Mouse (Mus musculus) kidney, adult 8-10 months (tissue): ENCODE results near the gene Ubl4b.
A peak's percentile ranks its signal among the peaks of the same experiment; 100 is the strongest.

Experiments used
- DNase-seq, 2 experiments: peaks; one replicate each; pipeline ENCODE4 v3.0.0; 2022

Ubl4b gene

DNA sequence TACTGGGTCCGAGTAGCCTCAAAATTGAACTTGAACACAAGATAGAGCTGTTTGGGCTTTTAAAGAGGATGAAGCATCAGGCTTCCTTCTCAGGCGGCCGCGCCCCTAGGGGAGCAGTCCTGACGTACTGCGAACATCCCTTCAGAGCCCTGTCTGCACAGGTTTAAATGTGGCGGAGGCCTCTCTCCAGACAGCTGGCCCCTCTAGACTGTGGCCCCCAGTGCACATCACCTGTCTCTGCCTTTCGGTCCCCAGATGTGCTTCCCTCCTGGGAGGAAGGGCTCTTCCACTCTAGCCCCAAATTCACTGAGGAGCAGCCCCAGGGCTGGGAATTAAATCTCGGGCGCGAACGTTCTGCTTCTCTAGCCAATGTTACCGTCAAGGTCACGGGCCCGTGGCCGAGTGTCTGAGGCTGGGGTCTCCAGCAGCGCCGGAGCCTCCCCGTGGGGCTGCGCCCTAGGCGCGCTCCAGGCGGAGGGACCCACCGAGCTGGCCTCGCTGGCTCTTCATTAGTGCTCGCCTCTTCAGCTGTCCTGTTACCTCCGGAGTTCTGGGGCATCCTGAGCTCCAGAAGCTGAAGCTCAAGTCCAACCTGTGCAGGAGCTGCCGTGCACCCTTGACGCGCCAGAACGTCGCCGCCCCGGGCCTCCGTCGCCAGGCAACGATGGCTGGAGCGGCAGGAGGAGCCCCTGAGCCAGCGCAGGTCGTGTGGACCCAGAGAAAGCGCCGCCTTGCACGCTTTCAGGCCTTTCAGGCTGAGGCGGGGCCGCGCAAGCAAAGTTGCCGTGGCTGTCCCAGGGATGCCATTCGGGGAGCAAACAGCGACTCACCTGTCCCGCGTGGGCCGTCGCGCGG is 37.9 kb downstream of the Ubl4b start:
- peak; percentile 17 to 27 for DNase-seq

DNA sequence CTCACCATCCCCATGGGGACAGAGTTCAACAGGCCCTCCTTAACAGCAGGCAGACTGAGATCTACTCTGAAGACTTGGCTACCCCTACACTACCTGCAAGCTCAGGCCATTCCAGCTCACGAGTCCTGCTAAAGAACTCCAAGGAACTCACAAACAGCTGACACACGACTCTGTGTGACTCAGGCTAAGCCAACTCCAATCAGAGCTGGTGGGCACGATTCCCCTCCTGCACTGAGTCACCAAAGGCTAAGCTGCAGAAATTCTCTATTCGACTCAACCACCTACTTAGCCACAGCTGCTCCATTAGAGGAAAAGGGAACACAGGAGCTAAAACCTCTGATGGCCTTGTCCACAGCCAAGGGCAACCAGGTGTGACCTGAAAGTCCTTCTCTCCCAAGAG is 38.9 kb downstream of the Ubl4b start:
- DNase-seq, result no peak

DNA sequence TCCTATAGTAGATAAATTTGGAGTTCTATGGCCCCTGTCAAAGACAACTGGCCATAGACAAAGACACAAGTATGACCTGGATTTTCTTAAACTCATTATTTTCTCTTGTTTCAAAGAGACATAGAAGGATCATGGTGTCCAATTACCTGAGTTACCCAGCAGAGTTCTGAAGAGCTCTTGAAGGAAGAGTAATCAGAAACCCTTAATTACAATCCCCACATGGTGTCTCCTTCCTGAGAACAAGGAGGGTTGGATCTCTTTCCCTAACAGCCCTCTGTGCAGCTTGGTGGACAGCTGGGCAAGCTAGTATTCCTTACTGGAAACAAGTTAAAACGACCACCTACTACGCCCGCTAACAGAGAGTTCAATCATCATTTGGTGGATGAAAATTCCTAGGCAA is 43.5 kb downstream of the Ubl4b start:
- no peak for DNase-seq

- no peak for DNase-seq
Observed at GRCm38 (mm10) chr3:107508696-107509095, 46.2 kb downstream of the Ubl4b start.

- no peak for DNase-seq
Observed at GRCm38 (mm10) chr3:107507966-107508365, 46.9 kb downstream of the Ubl4b start.

- peak; percentile 54 to 66 for DNase-seq
Observed at GRCm38 (mm10) chr3:107506531-107506930, 48.3 kb downstream of the Ubl4b start.

GRCm38 (mm10) chr3:107505464-107506367 is 49.2 kb downstream of the Ubl4b start:
- DNase-seq, result peak; percentile 62 to 71

DNA sequence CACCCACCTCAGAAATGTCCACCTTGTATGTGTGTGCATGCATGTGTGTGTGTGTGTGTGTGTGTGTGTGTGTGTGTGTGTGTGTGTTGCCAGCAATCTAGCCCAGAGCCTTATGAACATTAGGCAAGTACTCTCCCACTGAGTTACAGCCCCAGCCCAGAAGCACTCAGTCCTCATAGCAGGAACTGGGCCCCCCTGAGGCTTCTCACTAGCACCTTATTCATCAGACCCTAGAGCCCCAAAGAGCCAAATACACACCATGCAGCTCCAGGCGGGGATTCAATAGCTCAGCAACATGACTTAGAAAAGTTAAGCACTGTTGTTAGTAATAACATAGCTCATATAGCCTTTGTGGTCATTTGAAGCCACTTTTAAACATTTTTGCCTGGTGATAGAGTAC is 50.3 kb downstream of the Ubl4b start:
- no peak for DNase-seq

DNA sequence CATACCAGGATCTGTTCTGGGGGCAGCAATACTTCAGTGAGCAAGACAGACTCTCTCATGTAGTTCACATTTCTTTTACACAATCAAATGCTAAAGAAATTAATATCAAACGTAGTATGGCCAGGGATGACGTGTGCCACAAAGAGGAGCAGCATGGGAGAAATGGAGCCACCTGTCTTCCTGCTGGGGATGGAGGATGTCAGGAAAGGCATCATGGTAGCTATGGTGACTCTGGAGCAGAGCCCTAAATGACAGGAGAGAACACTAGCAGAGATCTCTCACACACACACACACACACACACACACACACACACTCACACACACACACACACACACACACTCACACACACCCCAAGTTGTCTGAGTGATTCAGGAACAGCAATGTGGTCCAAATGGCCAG is 51.2 kb downstream of the Ubl4b start:
- no peak for DNase-seq
